Mouse (Mus musculus) lung, postnatal 0 days (tissue): ENCODE data around the gene Mapk8ip3. TPM values are rescaled to one million over a fixed set of nuclear protein-coding genes. Genes with fewer than 3 reads are reported as not detected.

Experiments used
- ATAC-seq: fragments of 200-750 bp; cut with Nextera tagmentation; 2 replicates; pipeline ENCODE4 v1.8.0; 2017; ENCODE audit warnings: moderate library complexity
- DNase-seq: peaks from one replicate; pipeline ENCODE4 v3.0.0-alpha.2; 2016; ENCODE audit warnings: low spot score
- H3K27ac ChIP-seq: fragments of 300-500 bp; sonication (generic); 2 replicates; pipeline ENCODE4 v1.5.1; 2014; ENCODE audit warnings: antibody characterized with exemption, mild to moderate bottlenecking, low read length, mixed read lengths
- H3K27me3 ChIP-seq: fragments of 300-500 bp; sonication (generic); replicated peaks from 2 replicates; pipeline ENCODE4 v1.6.1; 2014; ENCODE audit warnings: low read length, mixed read lengths; ENCODE audit not compliant: insufficient read depth
- H3K36me3 ChIP-seq: fragments of 300-500 bp; sonication (generic); 2 replicates; pipeline ENCODE4 v1.6.1; 2014; ENCODE audit warnings: low read length, mixed read lengths; ENCODE audit not compliant: insufficient read depth
- H3K4me1 ChIP-seq: fragments of 300-500 bp; sonication (generic); 2 replicates; pipeline ENCODE4 v1.6.1; 2014; ENCODE audit warnings: antibody characterized with exemption, low read depth, low read length, mixed read lengths; ENCODE audit not compliant: insufficient read depth
- H3K4me2 ChIP-seq: fragments of 300-500 bp; sonication (generic); replicated peaks from 2 replicates; pipeline ENCODE4 v1.6.1; 2014; ENCODE audit warnings: low read depth, mild to moderate bottlenecking, low read length, moderate library complexity, mixed read lengths
- H3K4me3 ChIP-seq: fragments of 300-500 bp; sonication (generic); 2 replicates; pipeline ENCODE4 v1.5.1; 2014; ENCODE audit warnings: low read depth, low read length
- H3K9ac ChIP-seq: fragments of 300-500 bp; sonication (generic); replicated peaks from 2 replicates; pipeline ENCODE4 v1.6.1; 2014; ENCODE audit warnings: low read depth, mild to moderate bottlenecking
- H3K9me3 ChIP-seq: fragments of 300-500 bp; sonication (generic); 2 replicates; pipeline ENCODE4 v1.6.1; 2016; ENCODE audit warnings: low read length, mixed read lengths
- CTCF ChIP-seq: IDR thresholded peaks from 2 replicates; pipeline ENCODE4 v1.5.1; 2016; ENCODE audit warnings: antibody characterized with exemption, mild to moderate bottlenecking
- EP300 ChIP-seq: IDR thresholded peaks from 2 replicates; pipeline ENCODE4 v1.6.1; 2016; ENCODE audit warnings: antibody characterized with exemption, mild to moderate bottlenecking, control low read depth
- whole genome bisulfite sequencing: fragments of 180-500 bp; shearing (Covaris S2); extraction: QIAGEN DNeasy Blood & Tissue Kit; methylation state at CpG from one replicate; pipeline ENCODE4 v1.1.7; 2014; 5-methylcytosine and 5-hydroxymethylcytosine counted together
- polyA plus RNA-seq: library from polyadenylated mRNA; unstranded; fragments of >200 nt; fragmentation: Nextera tagmentation; extraction: Ambion mirVana; gene quantifications from 2 replicates; pipeline ENCODE4 v1.2.1, GENCODE M21; 2015

The Mapk8ip3 gene
- 9.7 and 11.1 TPM in 2 replicates for polyA plus RNA-seq

DNA sequence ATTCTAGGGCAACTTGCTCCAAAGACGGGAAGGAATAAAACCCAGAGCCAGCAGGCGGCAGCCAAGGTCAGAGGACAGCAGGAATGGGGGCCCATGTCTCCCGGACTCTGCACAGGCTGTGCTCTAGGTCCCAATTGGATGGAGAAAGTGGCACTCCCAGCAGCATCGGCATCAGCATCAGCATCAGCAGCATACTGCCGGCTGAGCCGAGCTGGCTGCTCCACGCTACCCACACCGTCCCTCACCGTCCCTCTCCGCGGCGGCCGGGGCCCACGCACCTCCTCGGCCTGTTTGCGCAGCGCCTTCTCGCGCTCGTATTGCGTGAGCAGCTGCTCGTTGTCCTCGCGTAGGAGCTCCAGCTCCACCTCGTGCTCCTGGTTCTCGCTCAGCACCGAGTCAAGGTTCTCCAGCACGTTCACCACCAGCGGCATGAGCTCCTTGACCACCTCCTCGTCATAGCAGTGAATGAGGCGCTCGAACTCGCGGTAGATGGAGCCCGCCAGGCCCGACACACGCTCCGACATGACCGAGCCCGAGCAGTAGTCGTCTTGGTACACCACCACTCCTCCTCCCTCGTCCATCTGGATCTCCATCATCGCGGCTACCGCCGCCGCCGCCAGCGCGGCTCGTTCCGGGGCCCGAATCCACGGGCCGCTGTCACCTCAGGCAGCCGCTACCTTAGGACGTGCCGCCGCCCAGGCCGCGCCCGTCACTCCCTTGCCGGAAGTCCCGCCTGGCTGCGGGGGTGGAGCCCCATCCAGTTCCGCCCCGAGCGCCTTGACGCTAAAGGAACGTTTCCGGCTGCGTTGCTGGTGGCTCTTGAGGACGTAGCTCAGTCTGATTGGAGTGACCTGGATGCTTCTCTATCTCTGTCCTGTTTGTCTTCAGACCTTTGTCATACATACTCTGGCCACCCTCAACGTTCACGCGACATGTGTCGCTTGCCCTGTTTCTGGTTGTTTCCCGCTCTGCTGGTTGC lies at the start of gene Mapk8ip3:
Gene Mapk8ip3 (minus strand): TSS at position 719 of the 979 bp plus-strand sequence.
- Histone ChIP-seq H3K4me1 (peaks cover 9% of the 10 kb centered on the region), H3K9ac (peak within 1 kb of the TSS; percentile 79), H3K4me3 (peak within 1 kb of the TSS; percentile 68), H3K4me2 (peak within 1 kb of the TSS; percentile 82), H3K27me3 (no peaks in the 10 kb centered on the region), H3K9me3 (no peaks in the 10 kb centered on the region), H3K36me3 (no peaks in the 10 kb centered on the region), H3K27ac (peak within 1 kb of the TSS; percentile 72)
- DNase-seq (peak; percentile 96), ATAC-seq (peak; percentile 99)
- 3% methylated on average over 73 of the region's 78 CpGs for WGBS
- TF ChIP-seq CTCF (peak; percentile 51), EP300 (no peak)

- no peak overlapping the region for H3K27ac ChIP-seq
- peak; percentile 19 for ATAC-seq
- H3K4me1 ChIP-seq, result peaks cover 4% of the 10 kb centered on the region; the same call in 1 of the 2 replicates
- TF ChIP-seq CTCF (no peak), EP300 (no peak)
- DNase-seq, result no peak
- peak overlapping the region; percentile 93 for H3K4me2 ChIP-seq
- peak overlapping the region; percentile 92 for H3K4me3 ChIP-seq
- no peaks in the 10 kb centered on the region for H3K9me3 ChIP-seq
- no peaks in the 10 kb centered on the region for H3K27me3 ChIP-seq
- 11% methylated on average over 21 of the region's 21 CpGs for WGBS
- no peak overlapping the region for H3K9ac ChIP-seq
- peaks cover 32% of the 10 kb centered on the region; the same call in 1 of the 2 replicates for H3K36me3 ChIP-seq
These were observed 24.3 kb upstream of the Mapk8ip3 start for GRCm38 (mm10) chr17:24960852-24961715.

GRCm38 (mm10) chr17:24960135-24960851 lies 23.5 kb upstream of the Mapk8ip3 start, which contains the start of gene Jpt2:
Gene Jpt2 (minus strand): TSS chr17:24960689.
- H3K9me3 ChIP-seq, result no peaks in the 10 kb centered on the region
- no peaks in the 10 kb centered on the region for H3K27me3 ChIP-seq
- H3K4me1 ChIP-seq, result peaks cover 4% of the 10 kb centered on the region; the same call in 1 of the 2 replicates
- peak within 1 kb of the TSS; percentile 78 for H3K27ac ChIP-seq
- peak within 1 kb of the TSS; percentile 92 for H3K4me3 ChIP-seq
- H3K4me2 ChIP-seq, result peak within 1 kb of the TSS; percentile 93
- ATAC-seq (peak; percentile 100), DNase-seq (peak; percentile 98)
- H3K36me3 ChIP-seq, result peaks cover 25% of the 10 kb centered on the region; the same call in 1 of the 2 replicates
- 4% methylated on average over 58 of the region's 59 CpGs for WGBS
- TF ChIP-seq CTCF (peak; percentile 69), EP300 (no peak)
- H3K9ac ChIP-seq, result peak within 1 kb of the TSS; percentile 50

- no peak overlapping the region for H3K27ac ChIP-seq
- peak overlapping the region; percentile 93 for H3K4me2 ChIP-seq
- H3K9ac ChIP-seq, result peak overlapping the region; percentile 50; the same call in 1 of the 2 replicates
- no peaks in the 10 kb centered on the region for H3K27me3 ChIP-seq
- peak; percentile 25 for DNase-seq
- H3K9me3 ChIP-seq, result no peaks in the 10 kb centered on the region
- no peak for ATAC-seq
- H3K4me1 ChIP-seq, result peaks cover 4% of the 10 kb centered on the region; the same call in 1 of the 2 replicates
- H3K4me3 ChIP-seq, result peak overlapping the region; percentile 92
- H3K36me3 ChIP-seq, result peaks cover 20% of the 10 kb centered on the region; the same call in 1 of the 2 replicates
- TF ChIP-seq EP300 (no peak), CTCF (no peak)
- 33% methylated on average over 8 of the region's 8 CpGs for WGBS
These were observed 22.6 kb upstream of the Mapk8ip3 start for GRCm38 (mm10) chr17:24959371-24959770.

- H3K36me3 ChIP-seq, result 0 out of 2 replicates have a peak, but pooled peaks cover 3% of the 10 kb centered on the region
- ATAC-seq (no peak), DNase-seq (no peak)
- H3K27ac ChIP-seq, result no peak overlapping the region
- no peaks in the 10 kb centered on the region for H3K9me3 ChIP-seq
- H3K9ac ChIP-seq, result no peak overlapping the region
- no peak overlapping the region for H3K4me2 ChIP-seq
- H3K4me1 ChIP-seq, result no peaks in the 10 kb centered on the region
- WGBS, result 81% methylated on average over 2 of the region's 2 CpGs
- no peak overlapping the region for H3K4me3 ChIP-seq
- H3K27me3 ChIP-seq, result no peaks in the 10 kb centered on the region
- TF ChIP-seq CTCF (no peak), EP300 (no peak)
These were observed 16.5 kb upstream of the Mapk8ip3 start for GRCm38 (mm10) chr17:24953291-24953690.
